Mouse (Mus musculus) monocyte, adult 5-6 weeks (primary cell): ENCODE measurements around the gene Shc1. TPM values are rescaled to one million over a fixed set of nuclear protein-coding genes. Genes with fewer than 3 reads are reported as not detected.

ENCODE experiments used
- ATAC-seq: fragments of 153-309, 156-312 bp; replicated peaks from 2 replicates; pipeline ENCODE4 v1.8.0; 2017; ENCODE audit warnings: mild to moderate bottlenecking; ENCODE audit not compliant: low TSS enrichment, insufficient number of reproducible peaks, severe bottlenecking, poor library complexity, low FRiP score
- total RNA-seq: library from RNA; stranded (forward); fragments of 200-1000, 200-491, 200-594 nt; gene quantifications from 3 replicates; pipeline ENCODE4 v1.2.3, GENCODE M21; 2017

Gene Shc1
- 48.9 to 65.4 TPM (median 58.4 TPM) in 3 replicates for total RNA-seq

GRCm38 (mm10) chr3:89418170-89418860, at the start of gene Shc1, which contains the start of gene Cks1b:
Gene Shc1 (plus strand): TSS chr3:89418443.
Gene Cks1b (minus strand): TSS chr3:89418383.
- peak; percentile 96 for ATAC-seq

- ATAC-seq: no peak
Measured at GRCm38 (mm10) chr3:89373581-89374231, 44.5 kb upstream of the Shc1 start.

GRCm38 (mm10) chr3:89377831-89378230, 40.4 kb upstream of the Shc1 start:
- ATAC-seq: no peak

- peak; percentile 51 for ATAC-seq
Measured at GRCm38 (mm10) chr3:89378394-89379067, 39.7 kb upstream of the Shc1 start.

GRCm38 (mm10) chr3:89379388-89380131, 38.7 kb upstream of the Shc1 start:
- ATAC-seq: no peak

GRCm38 (mm10) chr3:89380291-89380690, 38.0 kb upstream of the Shc1 start:
- no peak for ATAC-seq

- ATAC-seq: no peak
Measured at GRCm38 (mm10) chr3:89380711-89381110, 37.5 kb upstream of the Shc1 start.

GRCm38 (mm10) chr3:89381233-89381632, 37.0 kb upstream of the Shc1 start:
- no peak for ATAC-seq

GRCm38 (mm10) chr3:89382033-89382882, 36.0 kb upstream of the Shc1 start:
- ATAC-seq: no peak

- ATAC-seq: no peak
Measured at GRCm38 (mm10) chr3:89382950-89383349, 35.3 kb upstream of the Shc1 start.

- no peak for ATAC-seq
Measured at GRCm38 (mm10) chr3:89383651-89384255, 34.5 kb upstream of the Shc1 start.

GRCm38 (mm10) chr3:89384331-89385076, 33.7 kb upstream of the Shc1 start:
- no peak for ATAC-seq

GRCm38 (mm10) chr3:89385451-89385850, 32.8 kb upstream of the Shc1 start:
- no peak for ATAC-seq

- no peak for ATAC-seq
Measured at GRCm38 (mm10) chr3:89386438-89387420, 31.5 kb upstream of the Shc1 start.

- ATAC-seq: no peak
Measured at GRCm38 (mm10) chr3:89387632-89388031, 30.6 kb upstream of the Shc1 start.
